Mouse (Mus musculus): ENCODE results near the gene Olfr92. TPM values are rescaled to one million over a fixed set of nuclear protein-coding genes. Genes with fewer than 3 reads are reported as not detected.
"Not testable (repeated sequence)": the region's sequence is repeated elsewhere in the genome, so short reads cannot be mapped to it uniquely, and the experiment has no call there.

The Olfr92 gene
- polyA plus RNA-seq (2015; fragmentation: Nextera tagmentation; extraction: Ambion mirVana), result not detected in 2 replicates

DNA sequence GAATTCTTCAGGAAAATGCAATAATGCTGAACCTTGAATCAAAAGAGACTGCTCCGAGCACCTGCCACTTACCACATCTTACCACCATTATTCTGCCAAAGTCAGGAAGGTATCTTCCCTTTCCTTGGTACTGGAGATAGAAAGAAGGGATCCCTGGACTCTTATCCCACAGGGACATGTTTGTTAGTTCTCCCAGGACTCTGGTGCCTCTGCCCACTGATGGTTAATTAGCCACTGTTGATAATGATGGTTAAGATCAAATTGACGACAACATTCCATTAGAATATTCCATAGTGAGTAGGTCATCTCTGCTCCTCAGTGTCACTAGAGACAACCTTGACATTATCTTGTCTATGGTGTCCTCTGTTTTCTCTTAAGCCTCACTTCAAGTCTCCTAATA is at the start of gene Olfr92:
TSS of gene Olfr92 (minus strand) at position 101 of the 400 bp plus-strand sequence.
- 89% methylated on average over 2 of the region's 2 CpGs for WGBS
- H3K27ac ChIP-seq (ENCODE audit: low read length), result no peak within 1 kb of the TSS
- H3K36me3 ChIP-seq (ENCODE audit: control insufficient read depth, insufficient read depth, low read length), result no peaks in the 10 kb centered on the region
- no peak within 1 kb of the TSS for H3K9ac ChIP-seq (ENCODE audit: low read depth, low read length)
- no peaks in the 10 kb centered on the region for H3K4me1 ChIP-seq (ENCODE audit: control insufficient read depth, insufficient read depth, low read length)
- no peaks in the 10 kb centered on the region for H3K9me3 ChIP-seq (replicated peaks; ENCODE audit: control insufficient read depth, low read length, poor library complexity, severe bottlenecking)
- H3K27me3 ChIP-seq (ENCODE audit: control insufficient read depth, insufficient read depth, low read depth, low read length), result no peaks in the 10 kb centered on the region
- H3K4me3 ChIP-seq (ENCODE audit: low read depth, low read length), result no peak within 1 kb of the TSS
- no peak for ATAC-seq
- H3K4me2 ChIP-seq (ENCODE audit: low read length), result no peak within 1 kb of the TSS

DNA sequence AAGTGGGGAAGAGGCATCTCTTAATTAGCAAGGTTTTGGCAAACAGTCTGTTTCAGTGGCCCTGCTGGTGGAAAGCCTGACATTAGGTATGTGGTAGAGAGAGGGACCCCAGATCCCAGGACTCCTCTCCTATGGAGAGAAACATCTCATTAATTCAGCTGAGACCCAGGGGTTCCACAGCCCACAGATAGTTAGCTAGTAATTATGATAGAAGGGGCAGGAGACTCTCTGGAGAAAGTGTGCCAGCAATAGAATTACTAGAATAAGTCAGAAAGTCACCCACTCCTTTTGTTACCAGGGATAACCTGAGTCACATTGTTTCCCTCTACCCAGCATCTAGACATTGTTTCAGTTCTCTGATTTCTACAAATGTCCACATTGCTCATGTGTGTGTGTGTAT is 41.5 kb upstream of the Olfr92 start, which contains the start of gene Olfr93:
TSS of gene Olfr93 (minus strand) at position 101 of the 400 bp plus-strand sequence.
- Histone ChIP-seq H3K27ac (ENCODE audit: low read length) (no peak within 1 kb of the TSS), H3K36me3 (ENCODE audit: control insufficient read depth, insufficient read depth, low read length) (no peaks in the 10 kb centered on the region), H3K4me2 (ENCODE audit: low read length) (no peak within 1 kb of the TSS), H3K27me3 (ENCODE audit: control insufficient read depth, insufficient read depth, low read depth, low read length) (no peaks in the 10 kb centered on the region), H3K4me1 (ENCODE audit: control insufficient read depth, insufficient read depth, low read length) (no peaks in the 10 kb centered on the region), H3K4me3 (ENCODE audit: low read depth, low read length) (no peak within 1 kb of the TSS), H3K9ac (ENCODE audit: low read depth, low read length) (no peak within 1 kb of the TSS), H3K9me3 (replicated peaks; ENCODE audit: control insufficient read depth, low read length, poor library complexity, severe bottlenecking) (no peaks in the 10 kb centered on the region)
- ATAC-seq, result no peak

DNA sequence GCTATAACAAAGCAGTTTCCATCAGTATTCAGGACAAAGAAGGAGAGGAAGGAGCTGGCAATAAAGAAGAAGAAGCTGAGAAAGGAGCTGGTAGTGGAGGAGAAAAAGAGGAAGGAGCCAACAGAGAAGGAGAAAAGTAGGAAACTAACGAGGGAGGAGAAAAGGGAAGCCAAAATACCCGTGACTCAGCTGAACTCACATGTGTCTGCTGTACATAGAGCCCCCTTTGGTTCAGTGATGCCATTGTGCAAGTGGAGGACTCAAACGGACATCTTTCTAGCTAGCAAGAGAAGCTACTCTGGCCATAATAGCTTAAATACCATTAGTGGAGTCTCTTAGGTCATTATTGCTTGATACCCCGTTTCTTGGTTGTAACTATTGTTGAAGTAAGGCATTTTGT is 11.5 kb upstream of the Olfr92 start:
- H3K4me1 ChIP-seq (ENCODE audit: control insufficient read depth, insufficient read depth, low read length); H3K4me2 ChIP-seq (ENCODE audit: low read length); H3K27me3 ChIP-seq (ENCODE audit: control insufficient read depth, insufficient read depth, low read depth, low read length); H3K9me3 ChIP-seq (replicated peaks; ENCODE audit: control insufficient read depth, low read length, poor library complexity, severe bottlenecking); H3K4me3 ChIP-seq (ENCODE audit: low read depth, low read length); ATAC-seq; H3K27ac ChIP-seq (ENCODE audit: low read length); H3K9ac ChIP-seq (ENCODE audit: low read depth, low read length); H3K36me3 ChIP-seq (ENCODE audit: control insufficient read depth, insufficient read depth, low read length): not testable (repeated sequence)
- 72% methylated on average over 4 of the region's 4 CpGs for WGBS

DNA sequence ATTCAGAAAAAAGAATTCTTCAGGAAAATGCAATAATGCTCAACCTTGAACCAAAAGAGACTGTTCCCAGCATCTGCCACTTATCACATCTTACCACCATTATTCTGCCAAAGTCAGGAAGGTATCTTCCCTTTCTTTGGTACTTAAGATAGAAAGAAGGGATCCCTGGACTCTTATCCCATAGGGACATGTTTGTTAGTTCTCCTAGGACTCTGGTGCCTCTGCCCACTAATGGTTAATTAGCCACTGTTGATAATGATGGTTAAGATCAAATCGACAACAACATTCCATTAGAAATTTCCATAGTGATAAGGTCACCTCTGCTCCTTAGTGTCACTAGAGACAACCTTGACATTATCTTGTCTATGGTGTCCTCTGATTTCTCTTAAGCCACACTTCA is 21.7 kb downstream of the Olfr92 start, which contains the start of gene Olfr91:
TSS of gene Olfr91 (minus strand) at position 101 of the 400 bp plus-strand sequence.
- Histone ChIP-seq H3K9ac (ENCODE audit: low read depth, low read length) (no peak within 1 kb of the TSS), H3K27ac (ENCODE audit: low read length) (no peak within 1 kb of the TSS), H3K4me2 (ENCODE audit: low read length) (no peak within 1 kb of the TSS), H3K4me3 (ENCODE audit: low read depth, low read length) (no peak within 1 kb of the TSS), H3K27me3 (ENCODE audit: control insufficient read depth, insufficient read depth, low read depth, low read length) (no peaks in the 10 kb centered on the region), H3K4me1 (ENCODE audit: control insufficient read depth, insufficient read depth, low read length) (no peaks in the 10 kb centered on the region), H3K36me3 (ENCODE audit: control insufficient read depth, insufficient read depth, low read length) (no peaks in the 10 kb centered on the region), H3K9me3 (replicated peaks; ENCODE audit: control insufficient read depth, low read length, poor library complexity, severe bottlenecking) (no peaks in the 10 kb centered on the region)
- 90% methylated on average over 1 of the region's 1 CpGs for WGBS
- no peak for ATAC-seq

DNA sequence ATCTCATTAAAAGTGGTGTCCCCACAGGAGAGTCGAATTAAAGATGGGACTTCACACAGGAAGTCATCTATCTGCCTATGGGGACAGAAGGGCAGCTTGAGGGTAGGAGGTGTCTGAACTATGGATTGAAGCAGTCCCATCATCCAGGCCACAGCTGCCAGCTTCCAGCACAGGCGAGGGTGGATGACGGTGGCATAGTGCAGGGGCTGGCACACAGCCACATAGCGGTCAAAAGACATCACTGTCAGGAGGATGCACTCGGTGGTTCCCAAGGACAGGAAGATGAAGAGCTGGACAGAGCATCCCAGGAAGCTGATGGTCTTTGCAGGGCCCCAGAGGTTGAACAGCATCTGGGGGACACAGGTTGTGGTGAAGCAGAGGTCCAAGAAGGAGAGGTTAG is 26.6 kb downstream of the Olfr92 start:
- Histone ChIP-seq H3K36me3 (ENCODE audit: control insufficient read depth, insufficient read depth, low read length) (no peaks in the 10 kb centered on the region), H3K9me3 (replicated peaks; ENCODE audit: control insufficient read depth, low read length, poor library complexity, severe bottlenecking) (no peaks in the 10 kb centered on the region), H3K4me2 (ENCODE audit: low read length) (no peak overlapping the region), H3K4me1 (ENCODE audit: control insufficient read depth, insufficient read depth, low read length) (no peaks in the 10 kb centered on the region), H3K27me3 (ENCODE audit: control insufficient read depth, insufficient read depth, low read depth, low read length) (no peaks in the 10 kb centered on the region), H3K27ac (ENCODE audit: low read length) (no peak overlapping the region), H3K4me3 (ENCODE audit: low read depth, low read length) (no peak overlapping the region), H3K9ac (ENCODE audit: low read depth, low read length) (no peak overlapping the region)
- ATAC-seq, result no peak
- WGBS, result 77% methylated on average over 5 of the region's 5 CpGs

DNA sequence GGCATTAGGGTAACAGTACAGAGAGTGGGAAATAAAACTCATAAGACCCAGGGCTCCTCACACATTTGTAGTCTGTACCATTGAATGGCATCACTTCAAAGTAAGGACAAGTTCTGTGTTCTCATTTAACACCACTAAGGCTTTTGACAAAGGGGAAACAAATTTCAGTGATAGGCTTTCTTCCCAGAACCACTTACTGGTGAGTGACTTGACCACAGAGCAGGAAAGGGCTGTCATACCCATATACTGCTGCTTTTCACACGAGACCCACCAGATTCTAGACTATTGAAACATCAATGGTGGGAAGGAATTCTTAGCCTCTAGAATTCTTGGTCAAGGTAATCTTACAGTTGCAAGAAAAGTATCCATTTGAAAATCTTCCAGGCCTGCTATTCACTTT is 27.7 kb downstream of the Olfr92 start:
- H3K4me3 ChIP-seq (ENCODE audit: low read depth, low read length), result no peak overlapping the region
- 77% methylated on average over 1 of the region's 1 CpGs for WGBS
- H3K9ac ChIP-seq (ENCODE audit: low read depth, low read length), result no peak overlapping the region
- no peaks in the 10 kb centered on the region for H3K27me3 ChIP-seq (ENCODE audit: control insufficient read depth, insufficient read depth, low read depth, low read length)
- H3K4me2 ChIP-seq (ENCODE audit: low read length), result no peak overlapping the region
- H3K36me3 ChIP-seq (ENCODE audit: control insufficient read depth, insufficient read depth, low read length), result no peaks in the 10 kb centered on the region
- ATAC-seq, result no peak
- H3K9me3 ChIP-seq (replicated peaks; ENCODE audit: control insufficient read depth, low read length, poor library complexity, severe bottlenecking), result no peaks in the 10 kb centered on the region
- H3K27ac ChIP-seq (ENCODE audit: low read length), result no peak overlapping the region
- no peaks in the 10 kb centered on the region for H3K4me1 ChIP-seq (ENCODE audit: control insufficient read depth, insufficient read depth, low read length)

DNA sequence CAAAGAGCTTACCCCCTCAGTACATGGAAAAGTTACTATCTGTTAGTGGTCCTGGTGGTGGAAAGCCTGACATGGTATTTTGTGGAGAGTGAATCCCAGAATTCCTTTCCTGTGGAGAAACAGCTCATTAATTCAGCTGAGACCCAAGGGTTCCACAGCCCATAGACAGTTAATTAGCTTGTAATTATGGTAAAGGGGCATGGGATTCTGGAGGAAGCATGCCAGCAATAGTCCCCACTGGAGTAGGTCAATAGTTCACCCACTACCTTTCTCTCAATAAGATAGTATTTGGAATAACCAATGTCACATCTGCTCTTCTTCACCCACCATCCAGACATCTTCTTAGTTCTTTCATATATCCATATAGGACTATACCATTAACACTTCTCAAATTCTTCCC is 31.5 kb downstream of the Olfr92 start, which contains the start of gene Olfr90:
TSS of gene Olfr90 (minus strand) at position 101 of the 400 bp plus-strand sequence.
- Histone ChIP-seq H3K4me1 (ENCODE audit: control insufficient read depth, insufficient read depth, low read length) (no peaks in the 10 kb centered on the region), H3K27me3 (ENCODE audit: control insufficient read depth, insufficient read depth, low read depth, low read length) (no peaks in the 10 kb centered on the region), H3K9ac (ENCODE audit: low read depth, low read length) (no peak within 1 kb of the TSS), H3K27ac (ENCODE audit: low read length) (no peak within 1 kb of the TSS), H3K4me2 (ENCODE audit: low read length) (no peak within 1 kb of the TSS), H3K9me3 (replicated peaks; ENCODE audit: control insufficient read depth, low read length, poor library complexity, severe bottlenecking) (no peaks in the 10 kb centered on the region), H3K4me3 (ENCODE audit: low read depth, low read length) (no peak within 1 kb of the TSS), H3K36me3 (ENCODE audit: control insufficient read depth, insufficient read depth, low read length) (no peaks in the 10 kb centered on the region)
- no peak for ATAC-seq

DNA sequence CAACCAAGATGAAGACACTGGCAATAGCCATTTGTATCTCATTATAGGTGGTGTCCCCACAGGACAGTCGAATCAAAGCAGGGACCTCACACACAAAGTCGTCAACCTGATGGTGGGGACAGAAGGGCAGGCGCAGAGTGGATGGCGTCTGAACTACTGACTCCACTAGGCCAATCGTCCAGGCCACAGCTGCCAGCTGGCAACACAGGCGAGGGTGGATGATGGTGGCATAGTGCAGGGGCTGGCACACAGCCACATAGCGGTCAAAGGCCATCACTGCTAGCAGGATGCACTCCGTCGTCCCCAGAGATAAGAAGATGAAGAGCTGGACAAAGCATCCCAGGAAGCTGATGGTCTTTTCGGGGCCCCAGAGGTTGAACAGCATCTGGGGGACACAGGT is 34.3 kb downstream of the Olfr92 start:
- Histone ChIP-seq H3K9me3 (replicated peaks; ENCODE audit: control insufficient read depth, low read length, poor library complexity, severe bottlenecking) (no peaks in the 10 kb centered on the region), H3K4me2 (ENCODE audit: low read length) (no peak overlapping the region), H3K27me3 (ENCODE audit: control insufficient read depth, insufficient read depth, low read depth, low read length) (no peaks in the 10 kb centered on the region), H3K9ac (ENCODE audit: low read depth, low read length) (no peak overlapping the region), H3K36me3 (ENCODE audit: control insufficient read depth, insufficient read depth, low read length) (no peaks in the 10 kb centered on the region), H3K27ac (ENCODE audit: low read length) (no peak overlapping the region), H3K4me1 (ENCODE audit: control insufficient read depth, insufficient read depth, low read length) (no peaks in the 10 kb centered on the region), H3K4me3 (ENCODE audit: low read depth, low read length) (no peak overlapping the region)
- WGBS, result 83% methylated on average over 10 of the region's 10 CpGs
- no peak for ATAC-seq

DNA sequence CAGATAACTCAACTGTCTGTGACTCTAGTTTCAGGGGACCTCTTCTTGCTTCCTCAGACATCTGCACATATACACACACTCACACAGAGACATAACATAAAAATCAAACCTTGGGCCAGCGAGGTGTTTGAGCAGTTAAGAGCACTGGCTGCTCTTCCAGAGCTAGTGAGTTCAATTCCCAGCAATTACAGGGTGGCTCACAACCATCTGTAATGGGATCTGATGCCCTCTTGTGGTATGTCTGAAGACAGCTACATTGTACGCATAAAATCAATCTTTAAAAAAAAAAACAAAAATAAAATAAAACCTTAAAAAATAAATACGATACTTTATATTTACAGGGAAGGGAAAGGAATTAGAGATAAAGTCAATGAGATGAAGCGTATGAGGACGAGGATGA is 35.3 kb downstream of the Olfr92 start:
- Histone ChIP-seq H3K36me3 (ENCODE audit: control insufficient read depth, insufficient read depth, low read length) (no peaks in the 10 kb centered on the region), H3K27me3 (ENCODE audit: control insufficient read depth, insufficient read depth, low read depth, low read length) (no peaks in the 10 kb centered on the region), H3K4me1 (ENCODE audit: control insufficient read depth, insufficient read depth, low read length) (peaks cover 4% of the 10 kb centered on the region; the same call in 1 of the 2 replicates), H3K9ac (ENCODE audit: low read depth, low read length) (no peak overlapping the region), H3K27ac (ENCODE audit: low read length) (no peak overlapping the region), H3K4me3 (ENCODE audit: low read depth, low read length) (no peak overlapping the region), H3K9me3 (replicated peaks; ENCODE audit: control insufficient read depth, low read length, poor library complexity, severe bottlenecking) (no peaks in the 10 kb centered on the region), H3K4me2 (ENCODE audit: low read length) (no peak overlapping the region)
- no peak for ATAC-seq
- WGBS, result 67% methylated on average over 5 of the region's 5 CpGs

Data from midbrain, embryonic 16.5 days (tissue).